Mouse (Mus musculus) hindbrain, postnatal 0 days (tissue): ENCODE measurements around the gene Ccdc177. TPM values are rescaled to one million over a fixed set of nuclear protein-coding genes. Genes with fewer than 3 reads are reported as not detected.

Source experiments
- ATAC-seq: fragments of 200-750 bp; cut with Nextera tagmentation; 2 replicates; pipeline ENCODE4 v1.8.0; 2017; ENCODE audit warnings: mild to moderate bottlenecking, moderate TSS enrichment, moderate library complexity
- DNase-seq: peaks from one replicate; pipeline ENCODE4 v3.0.0-alpha.2; 2015; ENCODE audit warnings: low spot score
- H3K27ac ChIP-seq: fragments of 300-500 bp; sonication (generic); 2 replicates; pipeline ENCODE4 v1.5.1; 2014; ENCODE audit warnings: mild to moderate bottlenecking
- H3K27me3 ChIP-seq: fragments of 300-500 bp; sonication (generic); 2 replicates; pipeline ENCODE4 v1.6.1; 2014; ENCODE audit warnings: low read length, mixed read lengths; ENCODE audit not compliant: insufficient read depth
- H3K36me3 ChIP-seq: fragments of 300-500 bp; sonication (generic); 2 replicates; pipeline ENCODE4 v1.6.1; 2014; ENCODE audit warnings: low read length, mixed read lengths; ENCODE audit not compliant: insufficient read depth
- H3K4me1 ChIP-seq: fragments of 300-500 bp; sonication (generic); 2 replicates; pipeline ENCODE4 v1.6.1; 2014; ENCODE audit warnings: antibody characterized with exemption, low read length, mixed read lengths; ENCODE audit not compliant: insufficient read depth
- H3K4me2 ChIP-seq: fragments of 300-500 bp; sonication (generic); 2 replicates; pipeline ENCODE4 v1.6.1; 2014; ENCODE audit warnings: low read depth, mild to moderate bottlenecking, low read length, moderate library complexity, mixed read lengths
- H3K4me3 ChIP-seq: fragments of 300-500 bp; sonication (generic); 2 replicates; pipeline ENCODE4 v1.5.1; 2014; ENCODE audit warnings: low read length
- H3K9ac ChIP-seq: fragments of 300-500 bp; sonication (generic); replicated peaks from 2 replicates; pipeline ENCODE4 v1.6.1; 2014; ENCODE audit warnings: mild to moderate bottlenecking, low read length, moderate library complexity, mixed read lengths
- H3K9me3 ChIP-seq: fragments of 300-500 bp; sonication (generic); 2 replicates; pipeline ENCODE4 v1.6.1; 2016; ENCODE audit warnings: low read length, mixed read lengths
- CTCF ChIP-seq: IDR thresholded peaks from 2 replicates; pipeline ENCODE4 v1.5.1; 2016; ENCODE audit warnings: antibody characterized with exemption, control low read depth, low read depth
- WGBS: fragments of 180-500 bp; shearing (Covaris S2); extraction: QIAGEN DNeasy Blood & Tissue Kit; methylation state at CpG from one replicate; pipeline ENCODE4 v1.1.7; 2014; 5-methylcytosine and 5-hydroxymethylcytosine counted together
- polyA plus RNA-seq: library from polyadenylated mRNA; unstranded; fragments of >200 nt; fragmentation: Nextera tagmentation; extraction: Ambion mirVana; gene quantifications from 2 replicates; pipeline ENCODE4 v1.2.1, GENCODE M21; 2015
- total RNA-seq: library from RNA; depleted of rRNA; stranded (reverse); fragments of >200 nt; gene quantifications from 2 replicates; pipeline ENCODE4 v1.2.3, GENCODE M21; 2014

Ccdc177 gene
- total and polyA plus RNA-seq, 2 experiments from 2014 or later = 1.8 to 18.6 TPM

- Histone ChIP-seq H3K4me1 (peaks cover 9% of the 10 kb centered on the region), H3K36me3 (peaks cover 5% of the 10 kb centered on the region; the same call in 1 of the 2 replicates), H3K9me3 (no peaks in the 10 kb centered on the region), H3K27me3 (no peaks in the 10 kb centered on the region), H3K4me2 (peak overlapping the region; percentile 79), H3K4me3 (peak overlapping the region; percentile 62), H3K9ac (peak overlapping the region; percentile 89), H3K27ac (peak overlapping the region; percentile 95)
- no peak for ATAC-seq
- DNase-seq = peak; percentile 41
- WGBS = 26% methylated on average over 91 of the region's 92 CpGs
- TF ChIP-seq CTCF = no peak
Observed at GRCm38 (mm10) chr12:80758559-80759386, 1.7 kb downstream of the Ccdc177 start.

- peak; percentile 81 for DNase-seq
- Histone ChIP-seq H3K27ac (peak overlapping the region; percentile 95; the same call in 1 of the 2 replicates), H3K4me1 (peaks cover 9% of the 10 kb centered on the region), H3K36me3 (peaks cover 5% of the 10 kb centered on the region; the same call in 1 of the 2 replicates), H3K27me3 (no peaks in the 10 kb centered on the region), H3K4me3 (peak overlapping the region; percentile 62), H3K9me3 (no peaks in the 10 kb centered on the region), H3K9ac (peak overlapping the region; percentile 89; the same call in 1 of the 2 replicates), H3K4me2 (peak overlapping the region; percentile 79)
- no peak for TF ChIP-seq CTCF
- 26% methylated on average over 115 of the region's 122 CpGs for WGBS
- peak; percentile 52; the same call in 1 of the 2 replicates for ATAC-seq
Observed at GRCm38 (mm10) chr12:80757751-80758558, 2.5 kb downstream of the Ccdc177 start.

- H3K9ac ChIP-seq = no peak overlapping the region
- H3K36me3 ChIP-seq = no peaks in the 10 kb centered on the region; the same call in 1 of the 2 replicates
- no peak for DNase-seq
- no peaks in the 10 kb centered on the region for H3K27me3 ChIP-seq
- 0 out of 2 replicates have a peak, but pooled peaks cover 5% of the 10 kb centered on the region for H3K4me1 ChIP-seq
- H3K4me3 ChIP-seq = no peak overlapping the region
- WGBS = 90% methylated on average over 6 of the region's 6 CpGs
- TF ChIP-seq CTCF = no peak
- H3K9me3 ChIP-seq = no peaks in the 10 kb centered on the region
- no peak overlapping the region for H3K4me2 ChIP-seq
- no peak overlapping the region for H3K27ac ChIP-seq
- no peak for ATAC-seq
Observed at GRCm38 (mm10) chr12:80751556-80751955, 8.9 kb downstream of the Ccdc177 start.

- DNase-seq = peak; percentile 80
- 0 out of 2 replicates have a peak overlapping the region, but pooled peaks have one; percentile 21 for H3K9ac ChIP-seq
Observed at GRCm38 (mm10) chr12:80746031-80746813, 14.3 kb downstream of the Ccdc177 start.

GRCm38 (mm10) chr12:80744614-80745013, 15.9 kb downstream of the Ccdc177 start:
- Histone ChIP-seq H3K27me3 (no peaks in the 10 kb centered on the region), H3K4me3 (no peak overlapping the region), H3K9ac (no peak overlapping the region), H3K9me3 (no peaks in the 10 kb centered on the region), H3K27ac (no peak overlapping the region), H3K4me2 (no peak overlapping the region), H3K36me3 (no peaks in the 10 kb centered on the region), H3K4me1 (0 out of 2 replicates have a peak, but pooled peaks cover 5% of the 10 kb centered on the region)
- TF ChIP-seq CTCF = no peak
- DNase-seq = no peak
- ATAC-seq = no peak
- WGBS = 73% methylated on average over 1 of the region's 1 CpGs

More at GRCm38 (mm10) chr12:80746031-80746813, 14.3 kb downstream of the Ccdc177 start:
- no peak overlapping the region for H3K4me2 ChIP-seq
- H3K27me3 ChIP-seq = no peaks in the 10 kb centered on the region
- no peaks in the 10 kb centered on the region for H3K36me3 ChIP-seq
- peak overlapping the region; percentile 69 for H3K27ac ChIP-seq
- TF ChIP-seq CTCF = no peak
- WGBS = 32% methylated on average over 8 of the region's 8 CpGs
- peak; percentile 90 for ATAC-seq
- H3K4me3 ChIP-seq = no peak overlapping the region
- no peaks in the 10 kb centered on the region for H3K9me3 ChIP-seq
- 0 out of 2 replicates have a peak, but pooled peaks cover 5% of the 10 kb centered on the region for H3K4me1 ChIP-seq

GRCm38 (mm10) chr12:80739482-80739881, 21.0 kb downstream of the Ccdc177 start:
- no peak overlapping the region for H3K4me3 ChIP-seq
- ATAC-seq = no peak
- 46% methylated on average over 9 of the region's 9 CpGs for WGBS

More at GRCm38 (mm10) chr12:80739482-80739881, 21.0 kb downstream of the Ccdc177 start:
- Histone ChIP-seq H3K27ac (no peak overlapping the region), H3K9me3 (no peaks in the 10 kb centered on the region), H3K4me2 (no peak overlapping the region), H3K9ac (no peak overlapping the region), H3K27me3 (no peaks in the 10 kb centered on the region), H3K36me3 (no peaks in the 10 kb centered on the region), H3K4me1 (peaks cover 20% of the 10 kb centered on the region)
- TF ChIP-seq CTCF = peak; percentile 68
- no peak for DNase-seq
